Mouse (Mus musculus): ENCODE measurements at regions not wholly inside any gene's neighbourhood (a gene's known extent, or its start where the extent isn't known, plus 50 kb on each side); places are given as distances from the start of the nearest gene placed in this dataset.
"Not testable (repeated sequence)": the region's sequence is repeated elsewhere in the genome, so short reads cannot be mapped to it uniquely, and the experiment has no call there.

GRCm38 (mm10) chr8:35075971-35076370 lies 689.6 kb upstream of the Gm19410 start:
- no peak overlapping the region for H3K27ac ChIP-seq (replicated peaks in 1 of 2; ENCODE audit: control insufficient read depth in 1 of 2, insufficient read depth in 1 of 2, low read depth in 2 of 2, low read length in 2 of 2)
- H3K4me3 ChIP-seq (ENCODE audit: control insufficient read depth in 1 of 2, insufficient read depth in 1 of 2, low read depth in 1 of 2, low read length in 2 of 2): no peak overlapping the region
- H3K36me3 ChIP-seq (ENCODE audit: control insufficient read depth, insufficient read depth, low read length): no peaks in the 10 kb centered on the region
- 90% methylated on average over 10 of the region's 10 CpGs for WGBS
- H3K27me3 ChIP-seq (ENCODE audit: control insufficient read depth, insufficient read depth, low read length): no peaks in the 10 kb centered on the region
- H3K4me2 ChIP-seq (ENCODE audit: low read length): no peak overlapping the region
- no peak overlapping the region for H3K9ac ChIP-seq (ENCODE audit: low read length)
- ATAC-seq (ENCODE audit: insufficient number of reproducible peaks, insufficient read depth, low FRiP score, low read depth): no peak
- H3K9me3 ChIP-seq (ENCODE audit: control insufficient read depth, low read length): no peaks in the 10 kb centered on the region
- peaks cover 0 to under 1% of the 10 kb centered on the region in 2 experiments; a peak in 1 of 4 replicates for H3K4me1 ChIP-seq (ENCODE audit: control insufficient read depth in 2 of 2, insufficient read depth in 2 of 2, low read length in 2 of 2)

- 55% methylated on average over 1 of the region's 1 CpGs for WGBS
- Histone ChIP-seq H3K4me3 (ENCODE audit: control insufficient read depth in 1 of 2, insufficient read depth in 1 of 2, low read depth in 1 of 2, low read length in 2 of 2) (no peak overlapping the region), H3K27me3 (ENCODE audit: control insufficient read depth, insufficient read depth, low read length) (no peaks in the 10 kb centered on the region), H3K27ac (replicated peaks in 1 of 2; ENCODE audit: control insufficient read depth in 1 of 2, insufficient read depth in 1 of 2, low read depth in 2 of 2, low read length in 2 of 2) (no peak overlapping the region), H3K4me2 (ENCODE audit: low read length) (no peak overlapping the region), H3K9me3 (ENCODE audit: control insufficient read depth, low read length) (no peaks in the 10 kb centered on the region), H3K4me1 (ENCODE audit: control insufficient read depth in 2 of 2, insufficient read depth in 2 of 2, low read length in 2 of 2) (no peaks in the 10 kb centered on the region), H3K9ac (ENCODE audit: low read length) (no peak overlapping the region), H3K36me3 (ENCODE audit: control insufficient read depth, insufficient read depth, low read length) (no peaks in the 10 kb centered on the region)
- ATAC-seq (ENCODE audit: insufficient number of reproducible peaks, insufficient read depth, low FRiP score, low read depth): no peak
Observed at GRCm38 (mm10) chr8:35083161-35083560, 682.4 kb upstream of the Gm19410 start.

DNA sequence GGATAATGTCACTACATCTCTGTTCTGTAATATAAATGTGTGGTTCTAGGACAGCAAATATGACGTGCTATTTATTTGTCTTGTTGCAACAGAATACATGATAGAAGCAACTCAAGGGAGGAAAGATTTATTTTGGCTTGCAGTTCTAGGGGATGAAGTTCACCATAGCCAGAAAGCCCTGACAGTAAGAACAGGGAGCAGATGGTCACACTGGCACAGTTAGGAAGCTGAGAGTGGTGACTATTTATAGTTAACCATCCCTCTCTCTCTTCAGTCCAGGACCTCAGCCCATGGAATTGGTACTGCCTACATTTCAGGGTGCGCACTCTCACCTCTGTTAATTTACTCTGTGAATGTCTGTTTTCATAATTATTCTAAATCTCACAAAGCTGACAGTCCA lies 678.5 kb upstream of the Gm19410 start:
- no peaks in the 10 kb centered on the region for H3K27me3 ChIP-seq (ENCODE audit: control insufficient read depth, insufficient read depth, low read length)
- no peak overlapping the region for H3K4me2 ChIP-seq (ENCODE audit: low read length)
- no peak for ATAC-seq (ENCODE audit: insufficient number of reproducible peaks, insufficient read depth, low FRiP score, low read depth)
- H3K36me3 ChIP-seq (ENCODE audit: control insufficient read depth, insufficient read depth, low read length): no peaks in the 10 kb centered on the region
- 89% methylated on average over 2 of the region's 2 CpGs for WGBS
- peaks cover 5% of the 10 kb centered on the region; the same call in 1 of the 2 replicates for H3K9me3 ChIP-seq (ENCODE audit: control insufficient read depth, low read length)
- H3K9ac ChIP-seq (ENCODE audit: low read length): no peak overlapping the region
- H3K27ac ChIP-seq (replicated peaks in 1 of 2; ENCODE audit: control insufficient read depth in 1 of 2, insufficient read depth in 1 of 2, low read depth in 2 of 2, low read length in 2 of 2): no peak overlapping the region
- H3K4me3 ChIP-seq (ENCODE audit: control insufficient read depth in 1 of 2, insufficient read depth in 1 of 2, low read depth in 1 of 2, low read length in 2 of 2): no peak overlapping the region
- H3K4me1 ChIP-seq (ENCODE audit: control insufficient read depth in 2 of 2, insufficient read depth in 2 of 2, low read length in 2 of 2): no peaks in the 10 kb centered on the region

DNA sequence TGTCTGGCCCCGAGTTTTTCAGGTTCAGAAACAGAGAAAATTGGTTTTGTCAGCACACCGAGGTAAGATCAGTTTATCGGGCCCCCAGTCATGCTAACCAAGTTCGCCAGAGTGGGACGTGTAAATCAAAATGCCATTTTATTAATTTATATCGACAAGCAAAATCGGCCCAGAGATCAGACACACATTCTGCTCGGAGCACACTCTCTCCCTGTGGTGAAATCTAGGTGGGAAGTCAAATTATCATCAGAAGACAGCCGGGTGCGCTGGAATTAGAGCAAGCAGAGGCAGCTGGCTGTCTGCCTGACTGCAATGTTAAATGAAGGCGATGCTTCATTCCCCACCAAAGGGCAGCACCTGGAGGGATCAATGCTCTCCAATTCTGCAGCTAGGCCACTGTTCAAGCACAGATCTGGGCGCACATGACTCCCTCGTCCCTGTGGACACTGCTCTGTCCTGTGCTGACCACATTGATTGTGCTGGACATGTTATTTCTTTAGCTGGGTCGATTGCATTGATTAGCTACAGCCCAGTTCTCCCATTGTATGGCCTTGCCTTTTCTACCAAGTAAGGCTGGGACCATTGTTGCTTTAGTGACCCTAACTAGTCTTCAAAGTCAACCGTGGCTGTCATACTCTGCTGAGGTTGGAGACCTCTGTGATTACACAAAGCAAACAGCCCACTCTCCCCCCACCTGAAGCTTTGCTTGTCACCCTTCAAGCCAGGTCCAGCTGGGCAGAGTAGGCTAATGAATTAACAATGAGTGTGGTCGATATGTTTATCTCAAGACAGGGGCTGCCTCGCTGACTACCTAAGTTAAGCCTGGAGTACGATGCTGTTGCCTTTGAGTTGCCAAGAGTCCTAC lies 677.0 kb upstream of the Gm19410 start:
- ATAC-seq (ENCODE audit: insufficient number of reproducible peaks, insufficient read depth, low FRiP score, low read depth): no peak
- H3K4me3 ChIP-seq (ENCODE audit: control insufficient read depth in 1 of 2, insufficient read depth in 1 of 2, low read depth in 1 of 2, low read length in 2 of 2): no peak overlapping the region
- WGBS: 82% methylated on average over 18 of the region's 18 CpGs

DNA sequence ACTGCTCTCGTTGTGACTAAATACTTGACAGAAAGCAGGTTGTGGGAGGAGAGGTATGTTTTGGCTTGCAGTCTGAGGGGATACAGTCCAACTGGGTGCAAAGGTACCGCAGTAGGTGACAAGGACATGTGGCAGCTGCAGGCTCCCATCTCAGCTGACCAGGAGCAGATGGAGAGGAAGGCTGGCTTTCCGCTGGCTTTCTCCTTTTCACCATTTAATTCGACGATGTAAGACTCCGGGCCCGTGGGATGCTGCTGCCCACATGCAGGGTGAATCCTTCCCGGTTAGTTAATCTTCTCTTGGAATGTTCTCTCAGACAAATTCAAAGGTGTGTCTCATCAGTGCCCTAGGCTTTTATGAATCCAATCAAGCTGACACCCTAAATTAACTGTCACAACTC lies 676.1 kb upstream of the Gm19410 start:
- WGBS: 90% methylated on average over 8 of the region's 8 CpGs

More for the DNA sequence above, 677.0 kb upstream of the Gm19410 start:
- Histone ChIP-seq H3K36me3 (ENCODE audit: control insufficient read depth, insufficient read depth, low read length) (no peaks in the 10 kb centered on the region), H3K27ac (replicated peaks in 1 of 2; ENCODE audit: control insufficient read depth in 1 of 2, insufficient read depth in 1 of 2, low read depth in 2 of 2, low read length in 2 of 2) (no peak overlapping the region), H3K9ac (ENCODE audit: low read length) (no peak overlapping the region), H3K4me2 (ENCODE audit: low read length) (no peak overlapping the region), H3K4me1 (ENCODE audit: control insufficient read depth in 2 of 2, insufficient read depth in 2 of 2, low read length in 2 of 2) (no peaks in the 10 kb centered on the region), H3K9me3 (ENCODE audit: control insufficient read depth, low read length) (peaks cover 5% of the 10 kb centered on the region; the same call in 1 of the 2 replicates), H3K27me3 (ENCODE audit: control insufficient read depth, insufficient read depth, low read length) (no peaks in the 10 kb centered on the region)

GRCm38 (mm10) chr8:35101701-35102100 lies 663.9 kb upstream of the Gm19410 start:
- no peaks in the 10 kb centered on the region for H3K27me3 ChIP-seq (ENCODE audit: control insufficient read depth, insufficient read depth, low read length)
- H3K36me3 ChIP-seq (ENCODE audit: control insufficient read depth, insufficient read depth, low read length): no peaks in the 10 kb centered on the region
- H3K4me1 ChIP-seq (ENCODE audit: control insufficient read depth in 2 of 2, insufficient read depth in 2 of 2, low read length in 2 of 2): peaks cover 16 to 17% of the 10 kb centered on the region in 2 experiments
- no peak overlapping the region for H3K4me3 ChIP-seq (ENCODE audit: control insufficient read depth in 1 of 2, insufficient read depth in 1 of 2, low read depth in 1 of 2, low read length in 2 of 2)
- H3K4me2 ChIP-seq (ENCODE audit: low read length): no peak overlapping the region
- H3K27ac ChIP-seq (replicated peaks in 1 of 2; ENCODE audit: control insufficient read depth in 1 of 2, insufficient read depth in 1 of 2, low read depth in 2 of 2, low read length in 2 of 2): no peak overlapping the region
- H3K9me3 ChIP-seq (ENCODE audit: control insufficient read depth, low read length): no peaks in the 10 kb centered on the region
- no peak overlapping the region for H3K9ac ChIP-seq (ENCODE audit: low read length)
- ATAC-seq (ENCODE audit: insufficient number of reproducible peaks, insufficient read depth, low FRiP score, low read depth): no peak
- 73% methylated on average over 5 of the region's 5 CpGs for whole genome bisulfite sequencing

More for the DNA sequence above, 676.1 kb upstream of the Gm19410 start:
- Histone ChIP-seq H3K36me3 (ENCODE audit: control insufficient read depth, insufficient read depth, low read length) (no peaks in the 10 kb centered on the region), H3K4me2 (ENCODE audit: low read length) (no peak overlapping the region), H3K4me3 (ENCODE audit: control insufficient read depth in 1 of 2, insufficient read depth in 1 of 2, low read depth in 1 of 2, low read length in 2 of 2) (no peak overlapping the region), H3K27me3 (ENCODE audit: control insufficient read depth, insufficient read depth, low read length) (no peaks in the 10 kb centered on the region), H3K27ac (replicated peaks in 1 of 2; ENCODE audit: control insufficient read depth in 1 of 2, insufficient read depth in 1 of 2, low read depth in 2 of 2, low read length in 2 of 2) (no peak overlapping the region), H3K9me3 (ENCODE audit: control insufficient read depth, low read length) (peaks cover 5% of the 10 kb centered on the region; the same call in 1 of the 2 replicates), H3K4me1 (ENCODE audit: control insufficient read depth in 2 of 2, insufficient read depth in 2 of 2, low read length in 2 of 2) (no peaks in the 10 kb centered on the region), H3K9ac (ENCODE audit: low read length) (no peak overlapping the region)
- ATAC-seq (ENCODE audit: insufficient number of reproducible peaks, insufficient read depth, low FRiP score, low read depth): no peak

GRCm38 (mm10) chr8:35102102-35102501 lies 663.5 kb upstream of the Gm19410 start:
- H3K36me3 ChIP-seq (ENCODE audit: control insufficient read depth, insufficient read depth, low read length); ATAC-seq (ENCODE audit: insufficient number of reproducible peaks, insufficient read depth, low FRiP score, low read depth); H3K9ac ChIP-seq (ENCODE audit: low read length); H3K27me3 ChIP-seq (ENCODE audit: control insufficient read depth, insufficient read depth, low read length); H3K27ac ChIP-seq (replicated peaks in 1 of 2; ENCODE audit: control insufficient read depth in 1 of 2, insufficient read depth in 1 of 2, low read depth in 2 of 2, low read length in 2 of 2); H3K4me3 ChIP-seq (ENCODE audit: control insufficient read depth in 1 of 2, insufficient read depth in 1 of 2, low read depth in 1 of 2, low read length in 2 of 2); H3K9me3 ChIP-seq (ENCODE audit: control insufficient read depth, low read length); H3K4me2 ChIP-seq (ENCODE audit: low read length): not testable (repeated sequence)
- 10% methylated on average over 3 of the region's 3 CpGs for WGBS
- H3K4me1 ChIP-seq (ENCODE audit: control insufficient read depth in 2 of 2, insufficient read depth in 2 of 2, low read length in 2 of 2): peaks cover 16 to 17% of the 10 kb centered on the region in 2 experiments

Data from heart, embryonic 14.5 days (tissue).